Comparison of ENCODE assay signal across 24 mouse cellular contexts in genomic region chr14:54782971-54783370, GRCm38 (mm10). TPM values are rescaled to one million over a fixed set of nuclear protein-coding genes. Genes with fewer than 3 reads are reported as not detected.
"Had no signal": no experiment of that assay in that cellular context is flagged by ENCODE, and none has a peak within 500 bp of the region (broad histone marks: within the 10 kb centered on the region; RNA-seq: fewer than 3 reads in every experiment).

No protein-coding gene starts in this region.

- H3K36me3 ChIP-seq: limb, embryonic 10.5 days; midbrain, embryonic 10.5 days; neural tube, embryonic 15.5 days had no signal

- H3K27me3 ChIP-seq: neural tube, embryonic 15.5 days had no signal

- H3K9me3 ChIP-seq: limb, embryonic 10.5 days; midbrain, embryonic 10.5 days; neural tube, embryonic 15.5 days had no signal

- ATAC-seq: hindbrain, embryonic 16.5 days; inflammation-experienced regulatory T-cells, adult 6 months had no signal

- H3K4me2 ChIP-seq: liver, embryonic 11.5 days; lung, embryonic 14.5 days had no signal

- DNase-seq: lung, embryonic 14.5 days; lung, postnatal 10 days; midbrain, embryonic 14.5 days; right cerebral cortex, adult 18-20 months; right cerebral cortex, postnatal 25 days; thymus, adult 18-20 months; thymus, postnatal 25 days had no signal

- H3K9ac ChIP-seq: lung, embryonic 14.5 days; neural tube, embryonic 15.5 days had no signal

- H3K27ac ChIP-seq: left cerebral cortex, adult 2 months; limb, embryonic 10.5 days; midbrain, embryonic 10.5 days; neural tube, embryonic 15.5 days had no signal

- H3K4me3 ChIP-seq: left cerebral cortex, adult 2 months; limb, embryonic 10.5 days; myocyte; neural tube, embryonic 15.5 days had no signal

RNA-seq across cellular contexts. Expression of gene Slc7a8, which starts 1.2 kb away (rescaled TPM):
- polyA plus RNA-seq: myocyte had no signal

RNA-seq across cellular contexts. Expression of gene Rnf212b, which starts 31.0 kb away (rescaled TPM):
- total RNA-seq: layer of hippocampus, adult 8-10 months; layer of hippocampus, postnatal 14 days; left cerebral cortex, adult 2 months; left cerebral cortex, postnatal 14 days; megakaryocyte, adult 5-6 weeks had no signal
- polyA plus RNA-seq: hindbrain, embryonic 16.5 days; inflammation-experienced regulatory T-cells, adult 6 months; large intestine, adult 2 months; limb, embryonic 10.5 days; limb, embryonic 14.5 days; liver, embryonic 11.5 days; liver, embryonic 16.5 days; lung, embryonic 14.5 days; midbrain, embryonic 10.5 days; midbrain, embryonic 14.5 days; myocyte; neural tube, embryonic 11.5 days; stomach, embryonic 14.5 days had no signal
